ENCODE assay signal across 29 mouse cellular contexts in genomic region chr6:56257555-56258297, GRCm38 (mm10).
A peak's percentile ranks its signal among the peaks of the same experiment; 100 is the strongest.
DNase-seq lines count a peak whose midpoint lies in the region; ATAC-seq and TF ChIP-seq lines count a peak whose summit lies in the region.
"Had no signal": no experiment of that assay in that cellular context is flagged by ENCODE, and none has a peak within 500 bp of the region (broad histone marks: within the 10 kb centered on the region; RNA-seq: fewer than 3 reads in every experiment).

No protein-coding gene starts in this region.

- WGBS in liver, embryonic 12.5 days (ENCODE audit: insufficient replicate concordance) = 39% methylated on average over 2 of the region's 2 CpGs
- 38% methylated on average over 2 of the region's 2 CpGs for WGBS in liver, embryonic 14.5 days (ENCODE audit: insufficient replicate concordance)
- WGBS in liver, embryonic 16.5 days (ENCODE audit: insufficient replicate concordance) = 34% methylated on average over 2 of the region's 2 CpGs
- WGBS in intestine, embryonic 16.5 days = 90% methylated on average over 2 of the region's 2 CpGs

- H3K27me3 ChIP-seq in liver, embryonic 12.5 days (replicated peaks) = no peaks in the 10 kb centered on the region
- H3K27me3 ChIP-seq in liver, embryonic 14.5 days (ENCODE audit: control insufficient read depth, insufficient read depth, low read length) = no peaks in the 10 kb centered on the region
- H3K27me3 ChIP-seq in liver, embryonic 16.5 days (ENCODE audit: control insufficient read depth, insufficient read depth, low read depth, low read length) = no peaks in the 10 kb centered on the region
- no peaks in the 10 kb centered on the region for H3K27me3 ChIP-seq in intestine, embryonic 16.5 days (replicated peaks; ENCODE audit: control insufficient read depth, insufficient read depth, low read length)
- H3K27me3 ChIP-seq: CH12.LX; embryonic facial prominence, embryonic 13.5 days; embryonic facial prominence, embryonic 15.5 days; forebrain, embryonic 12.5 days had no signal

- peak; percentile 93 for ATAC-seq in liver, embryonic 12.5 days
- peak; percentile 86 for ATAC-seq in liver, embryonic 14.5 days (ENCODE audit: insufficient read depth)
- peak; percentile 79 for ATAC-seq in liver, embryonic 16.5 days (ENCODE audit: low read depth)
- peak; percentile 74 for ATAC-seq in megakaryocyte-erythroid progenitor cell, adult 5-6 weeks (replicated peaks; ENCODE audit: low FRiP score, low TSS enrichment, poor library complexity, severe bottlenecking)
- no peak for ATAC-seq in intestine, embryonic 16.5 days
- ATAC-seq: activated CD4-positive, CD25-positive, alpha-beta regulatory T cell, adult 4 months; CD4-positive, CD25-positive, alpha-beta regulatory T cell, adult 4 months; forebrain, embryonic 14.5 days; forebrain, embryonic 16.5 days; Patski had no signal

- TF ChIP-seq CTCF in liver, embryonic 14.5 days (IDR thresholded peaks at IDR 0.05; ENCODE audit: low read depth) = no peak

- H3K4me2 ChIP-seq in liver, embryonic 12.5 days = 0 out of 2 replicates have a peak overlapping the region, but pooled peaks have one; percentile 10
- H3K4me2 ChIP-seq in liver, embryonic 14.5 days (ENCODE audit: low read depth) = 0 out of 2 replicates have a peak overlapping the region, but pooled peaks have one; percentile 18
- H3K4me2 ChIP-seq in liver, embryonic 16.5 days (ENCODE audit: low read depth, low read length) = no peak overlapping the region
- no peak overlapping the region for H3K4me2 ChIP-seq in intestine, embryonic 16.5 days (ENCODE audit: low read depth, low read length)
- H3K4me2 ChIP-seq: embryonic facial prominence, embryonic 13.5 days; embryonic facial prominence, embryonic 15.5 days; forebrain, embryonic 12.5 days had no signal

- DNase-seq in liver = no peak
- DNase-seq in liver, embryonic 14.5 days (ENCODE audit: low read depth in 3 of 3, low spot score in 3 of 3) = peak in 2 of 3 experiments; percentile 9 to 14
- no peak for DNase-seq in spleen, postnatal 14 days (ENCODE audit: low spot score in 2 of 2)
- no peak for DNase-seq in B cell, adult 2 months
- DNase-seq: adrenal gland, adult 8-10 months; adrenal gland, postnatal 14 days; adrenal gland, postnatal 36 days; cerebellum, adult 18-20 months; cerebellum, adult 8-10 months; cerebellum, adult 9-11 months; cerebellum, postnatal 14 days; cerebellum, postnatal 36 days; embryo, embryonic 11 days had no signal

- no peak overlapping the region for H3K4me3 ChIP-seq in liver, embryonic 12.5 days
- H3K4me3 ChIP-seq in liver, embryonic 14.5 days (ENCODE audit: insufficient read depth in 1 of 2, low read depth in 2 of 2, low read length in 2 of 2) = no peak overlapping the region
- H3K4me3 ChIP-seq in liver, embryonic 16.5 days (ENCODE audit: low read depth, low read length) = no peak overlapping the region
- H3K4me3 ChIP-seq in intestine, embryonic 16.5 days (ENCODE audit: low read length) = no peak overlapping the region
- H3K4me3 ChIP-seq: embryonic facial prominence, embryonic 13.5 days; embryonic facial prominence, embryonic 15.5 days; erythroblast, embryonic 14.5 days; forebrain, embryonic 10.5 days; forebrain, embryonic 12.5 days had no signal

- 0 out of 2 replicates have a peak overlapping the region, but pooled peaks have one; percentile 26 for H3K27ac ChIP-seq in liver, embryonic 12.5 days
- no peak overlapping the region for H3K27ac ChIP-seq in liver, embryonic 14.5 days
- no peak overlapping the region for H3K27ac ChIP-seq in liver, embryonic 16.5 days (ENCODE audit: low read length)
- H3K27ac ChIP-seq in intestine, embryonic 16.5 days (ENCODE audit: low read length) = no peak overlapping the region
- H3K27ac ChIP-seq: embryonic facial prominence, embryonic 13.5 days; embryonic facial prominence, embryonic 15.5 days; forebrain, embryonic 10.5 days; forebrain, embryonic 12.5 days had no signal

- peaks cover 30% of the 10 kb centered on the region for H3K4me1 ChIP-seq in liver, embryonic 12.5 days
- peaks cover 14 to 22% of the 10 kb centered on the region in 2 experiments for H3K4me1 ChIP-seq in liver, embryonic 14.5 days (replicated peaks; ENCODE audit: control insufficient read depth in 2 of 2, insufficient read depth in 2 of 2, low read length in 1 of 2)
- peaks cover 6% of the 10 kb centered on the region for H3K4me1 ChIP-seq in liver, embryonic 16.5 days (ENCODE audit: control insufficient read depth, low read depth, low read length)
- no peaks in the 10 kb centered on the region for H3K4me1 ChIP-seq in intestine, embryonic 16.5 days (ENCODE audit: control insufficient read depth, insufficient read depth, low read length)
- H3K4me1 ChIP-seq: embryonic facial prominence, embryonic 13.5 days; embryonic facial prominence, embryonic 15.5 days; forebrain, embryonic 10.5 days; forebrain, embryonic 12.5 days had no signal

- TF ChIP-seq EP300 in liver, embryonic 14.5 days (IDR thresholded peaks at IDR 0.05; ENCODE audit: low read depth) = peak; percentile 49

- no peak overlapping the region for H3K9ac ChIP-seq in liver, embryonic 12.5 days
- no peak overlapping the region for H3K9ac ChIP-seq in liver, embryonic 14.5 days (replicated peaks)
- H3K9ac ChIP-seq in liver, embryonic 16.5 days (ENCODE audit: low read depth, low read length) = no peak overlapping the region
- no peak overlapping the region for H3K9ac ChIP-seq in intestine, embryonic 16.5 days (ENCODE audit: low read depth, low read length)
- H3K9ac ChIP-seq: embryonic facial prominence, embryonic 13.5 days; embryonic facial prominence, embryonic 15.5 days; forebrain, embryonic 12.5 days had no signal

- no peaks in the 10 kb centered on the region for H3K9me3 ChIP-seq in liver, embryonic 12.5 days (replicated peaks)
- no peaks in the 10 kb centered on the region for H3K9me3 ChIP-seq in liver, embryonic 14.5 days (ENCODE audit: control insufficient read depth, low read length)
- no peaks in the 10 kb centered on the region for H3K9me3 ChIP-seq in liver, embryonic 16.5 days (replicated peaks; ENCODE audit: control insufficient read depth, low read length)
- H3K9me3 ChIP-seq in intestine, embryonic 16.5 days (ENCODE audit: control insufficient read depth, low read length) = no peaks in the 10 kb centered on the region
- H3K9me3 ChIP-seq: embryonic facial prominence, embryonic 13.5 days; embryonic facial prominence, embryonic 15.5 days; forebrain, embryonic 10.5 days; forebrain, embryonic 12.5 days; G1E had no signal

- H3K36me3 ChIP-seq in liver, embryonic 12.5 days = no peaks in the 10 kb centered on the region
- H3K36me3 ChIP-seq in liver, embryonic 14.5 days (replicated peaks; ENCODE audit: control insufficient read depth, insufficient read depth, low read depth) = no peaks in the 10 kb centered on the region
- no peaks in the 10 kb centered on the region for H3K36me3 ChIP-seq in liver, embryonic 16.5 days (ENCODE audit: control insufficient read depth, insufficient read depth)
- no peaks in the 10 kb centered on the region for H3K36me3 ChIP-seq in intestine, embryonic 16.5 days (ENCODE audit: control insufficient read depth, insufficient read depth, low read length)
- H3K36me3 ChIP-seq: embryonic facial prominence, embryonic 13.5 days; embryonic facial prominence, embryonic 15.5 days; forebrain, embryonic 10.5 days; forebrain, embryonic 12.5 days; G1E had no signal

Comparison
In these comparisons a context has a peak if more than half of its experiments do, and no peak if none do; other contexts are left out.
1. H3K4me2 ChIP-seq: peak in liver, embryonic 12.5 days (single experiment) and liver, embryonic 14.5 days (single experiment); none in liver, embryonic 16.5 days (single experiment) and intestine, embryonic 16.5 days (single experiment).
2. DNase-seq: peak in liver, embryonic 14.5 days (2 of 3); none in liver (single experiment), spleen, postnatal 14 days (0 of 2) and B cell, adult 2 months (0 of 2).